Mouse (Mus musculus): ENCODE measurements around the gene Orc2. TPM values are rescaled to one million over a fixed set of nuclear protein-coding genes. Genes with fewer than 3 reads are reported as not detected.

Gene Orc2
- 12.2 and 14.9 TPM in 2 replicates for polyA plus RNA-seq (2012; rRNA removed; ENCODE audit: low replicate concordance)

DNA sequence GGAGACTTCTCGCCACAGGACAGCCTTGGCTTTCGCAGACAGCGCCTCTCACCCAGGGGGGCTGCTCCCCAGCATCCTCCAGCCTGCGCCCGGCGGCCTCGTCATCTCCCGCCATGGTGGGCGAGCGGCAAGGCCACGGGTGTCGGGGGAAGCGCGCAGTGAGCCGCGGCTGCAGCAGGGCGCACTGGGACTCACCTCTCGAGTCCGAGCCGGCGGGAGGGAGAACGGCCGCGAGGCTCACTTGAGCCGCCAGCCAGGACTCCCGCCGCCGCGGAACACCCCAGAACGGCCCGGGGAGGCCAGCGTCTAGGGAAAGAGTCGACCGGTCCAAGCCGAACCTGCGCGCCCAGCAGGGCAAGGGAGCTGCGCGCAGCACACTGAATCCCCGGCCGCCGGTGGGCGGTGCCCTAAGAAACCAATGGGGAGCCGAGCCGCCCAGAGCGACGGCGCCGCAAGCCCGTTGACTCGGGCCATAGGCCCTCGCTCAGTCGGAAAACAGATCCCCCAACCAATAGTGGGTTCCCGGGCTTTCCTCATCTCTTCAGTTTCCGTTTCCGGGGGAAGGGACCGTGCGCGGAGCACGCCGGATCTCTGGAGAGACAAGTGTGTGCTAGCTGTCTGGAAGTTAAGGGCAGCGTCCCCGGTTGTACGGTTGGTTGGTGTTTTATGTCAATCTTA, at the start of gene Orc2:
Gene Orc2, minus strand, starts transcription at position 533 of the 678 bp plus-strand sequence.

DNA sequence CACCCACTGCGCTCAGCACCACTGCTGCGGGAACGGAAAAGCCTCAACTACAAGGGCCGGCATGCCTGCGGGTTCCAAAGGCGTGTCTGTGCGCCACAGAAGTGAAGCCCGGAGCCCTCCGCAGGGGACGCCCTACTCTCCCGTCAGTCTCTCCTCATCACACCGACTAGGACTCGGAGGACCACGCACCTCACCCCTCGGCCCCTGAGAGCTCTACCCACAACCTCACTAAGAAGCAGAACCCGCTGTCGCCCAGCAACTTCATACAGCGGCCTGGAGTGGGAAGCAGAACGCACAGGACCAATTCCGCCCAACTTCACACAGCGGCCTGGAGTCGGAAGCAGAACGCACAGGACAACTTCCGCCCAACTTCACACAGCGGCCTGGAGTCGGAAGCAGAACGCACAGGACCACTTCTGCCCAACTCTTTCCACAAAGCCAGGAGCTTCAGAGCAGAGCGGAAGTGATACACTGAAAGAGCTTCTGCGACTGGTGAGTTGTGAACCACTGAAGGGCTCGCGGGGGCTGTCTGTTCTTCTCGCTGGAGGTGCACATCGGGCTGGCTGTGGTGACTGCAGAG, 59.7 kb downstream of the Orc2 start, which contains the start of the genes Nif3l1 and Ppil3:
Gene Nif3l1, plus strand, starts transcription at position 9 of the 580 bp plus-strand sequence.
Gene Ppil3, minus strand, starts transcription at position 344 of the 580 bp plus-strand sequence.

DNA sequence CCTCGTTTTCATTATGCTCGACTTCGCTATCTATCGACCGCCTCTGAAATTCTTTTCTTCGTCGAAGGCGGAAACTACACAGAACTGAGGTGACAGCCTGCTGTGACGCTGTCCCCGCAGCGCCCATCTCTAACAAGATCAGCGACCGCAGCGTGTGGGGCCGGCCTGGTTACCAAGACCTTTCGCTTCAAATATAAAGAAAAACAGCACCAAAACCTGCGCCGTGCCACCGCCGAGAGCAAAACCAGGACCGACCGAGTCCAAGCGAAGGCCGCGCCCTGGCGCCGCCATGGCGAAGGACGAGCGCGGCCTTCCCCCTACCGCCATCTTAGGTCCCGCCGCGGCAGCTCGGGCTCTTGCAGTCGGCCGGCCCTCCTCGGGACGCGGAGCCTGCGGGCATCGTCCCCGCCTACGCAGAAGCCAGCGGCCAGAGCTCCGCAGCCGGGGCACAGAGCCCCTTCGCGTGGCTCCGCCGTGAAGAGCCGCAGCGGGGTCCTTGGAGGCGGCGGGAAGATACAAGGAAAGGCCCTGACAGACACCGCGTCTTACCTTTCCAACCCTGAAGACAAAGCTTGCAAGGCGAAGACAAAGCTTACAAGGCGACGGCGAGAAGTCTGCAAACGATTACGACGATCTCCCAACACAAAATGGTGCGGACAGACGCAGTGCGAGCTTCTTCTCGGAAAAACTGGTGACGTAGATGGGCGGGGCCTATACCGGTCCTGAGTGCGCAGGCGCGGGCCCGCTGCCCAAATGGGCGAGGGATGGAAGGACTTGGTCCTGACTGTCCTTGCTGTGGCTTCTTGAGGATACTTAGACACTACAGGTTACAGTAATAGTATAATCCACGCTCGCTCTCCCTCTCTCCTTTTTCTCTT, 81.3 kb downstream of the Orc2 start, which contains the start of gene Clk1:
Gene Clk1, minus strand, starts transcription at position 696 of the 878 bp plus-strand sequence.

Other genes with a start within 250 kb of the Orc2 start
- gene Aox2, start 226.8 kb downstream of the Orc2 start, polyA plus RNA-seq (2012; rRNA removed; ENCODE audit: low replicate concordance) = 0.03 TPM in 1 of 2 replicates, not detected in the other
- gene Bzw1, start 112.2 kb downstream of the Orc2 start, polyA plus RNA-seq (2012; rRNA removed; ENCODE audit: low replicate concordance) = 34.3 and 43.2 TPM in 2 replicates
- gene Clk1, start 81.0 kb downstream of the Orc2 start, polyA plus RNA-seq (2012; rRNA removed; ENCODE audit: low replicate concordance) = 77.8 and 84.2 TPM in 2 replicates
- 22.8 and 31.4 TPM in 2 replicates for gene Nif3l1, start 60.0 kb downstream of the Orc2 start, polyA plus RNA-seq (2012; rRNA removed; ENCODE audit: low replicate concordance)
- gene Ppil3, start 59.6 kb downstream of the Orc2 start, polyA plus RNA-seq (2012; rRNA removed; ENCODE audit: low replicate concordance) = 21.9 and 22.9 TPM in 2 replicates
- 5.7 and 9.1 TPM in 2 replicates for gene Fam126b, start 81.2 kb upstream of the Orc2 start, polyA plus RNA-seq (2012; rRNA removed; ENCODE audit: low replicate concordance)
- gene Ndufb3, start 81.3 kb upstream of the Orc2 start, polyA plus RNA-seq (2012; rRNA removed; ENCODE audit: low replicate concordance) = 93.7 and 198 TPM in 2 replicates
- 1.9 and 6.3 TPM in 2 replicates for gene Als2cr12, start 190.9 kb upstream of the Orc2 start, polyA plus RNA-seq (2012; rRNA removed; ENCODE audit: low replicate concordance)
- gene Cflar, start 206.4 kb upstream of the Orc2 start, polyA plus RNA-seq (2012; rRNA removed; ENCODE audit: low replicate concordance) = 54.1 and 67.3 TPM in 2 replicates

Data from subcutaneous adipose tissue, adult 2 months (tissue).